Mouse (Mus musculus) neural tube, embryonic 12.5 days (tissue): ENCODE data around the gene Prpmp5. TPM values are rescaled to one million over a fixed set of nuclear protein-coding genes. Genes with fewer than 3 reads are reported as not detected.
"Not testable (repeated sequence)": the region's sequence is repeated elsewhere in the genome, so short reads cannot be mapped to it uniquely, and the experiment has no call there.

Experiments used
- ATAC-seq: fragments of 200-750 bp; cut with Nextera tagmentation; 2 replicates; pipeline ENCODE4 v1.8.0; 2017; ENCODE audit warnings: low read depth, mild to moderate bottlenecking, moderate TSS enrichment, moderate library complexity; ENCODE audit not compliant: low FRiP score
- H3K27ac ChIP-seq: fragments of 300-500 bp; sonication (generic); 2 replicates; pipeline ENCODE4 v1.5.1; 2016
- H3K27me3 ChIP-seq: fragments of 300-500 bp; sonication (generic); replicated peaks from 2 replicates; pipeline ENCODE4 v1.6.1; 2016; ENCODE audit warnings: mild to moderate bottlenecking
- H3K36me3 ChIP-seq: fragments of 300-500 bp; sonication (generic); 2 replicates; pipeline ENCODE4 v1.6.1; 2016; ENCODE audit warnings: mild to moderate bottlenecking
- H3K4me1 ChIP-seq: fragments of 300-500 bp; sonication (generic); 2 replicates; pipeline ENCODE4 v1.6.1; 2016
- H3K4me2 ChIP-seq: fragments of 300-500 bp; sonication (generic); replicated peaks from 2 replicates; pipeline ENCODE4 v1.6.1; 2016; ENCODE audit warnings: mild to moderate bottlenecking
- H3K4me3 ChIP-seq: fragments of 300-500 bp; sonication (generic); 2 replicates; pipeline ENCODE4 v1.5.1; 2016
- H3K9ac ChIP-seq: fragments of 300-500 bp; sonication (generic); 2 replicates; pipeline ENCODE4 v1.6.1; 2016; ENCODE audit warnings: mild to moderate bottlenecking
- H3K9me3 ChIP-seq: fragments of 300-500 bp; sonication (generic); 2 replicates; pipeline ENCODE4 v1.6.1; 2016; ENCODE audit warnings: mild to moderate bottlenecking
- WGBS: fragments of 180-500 bp; shearing (Covaris S2); methylation state at CpG from one replicate; pipeline ENCODE4 v1.1.7; 2016; 5-methylcytosine and 5-hydroxymethylcytosine counted together
- polyA plus RNA-seq: library from polyadenylated mRNA; unstranded; fragments of >200 nt; fragmentation: Nextera tagmentation; extraction: Ambion mirVana; gene quantifications from 2 replicates; pipeline ENCODE4 v1.2.1, GENCODE M21; 2016

Prpmp5 gene
- polyA plus RNA-seq: not detected in 2 replicates

DNA sequence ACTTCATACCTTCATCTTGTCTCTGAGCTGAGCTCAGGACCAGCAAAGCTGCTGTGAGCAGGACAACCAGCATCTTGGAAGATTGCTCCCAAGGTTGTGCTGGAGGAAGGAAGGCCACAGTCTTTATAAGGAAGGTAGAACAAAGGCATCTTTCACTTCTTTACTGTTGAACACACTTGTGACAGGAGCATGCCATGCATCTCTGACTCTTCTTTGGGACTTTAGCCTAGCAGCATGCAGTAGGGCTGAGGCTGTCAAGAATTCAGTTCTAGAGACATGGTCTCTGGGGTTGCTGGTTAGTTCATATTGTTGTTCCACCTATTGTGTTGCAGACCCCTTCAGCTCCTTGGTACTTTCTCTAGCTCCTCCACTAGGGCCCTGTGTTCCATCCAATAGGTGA, at the start of gene Prpmp5:
Gene Prpmp5, minus strand, starts transcription at position 101 of the 400 bp plus-strand sequence.
- H3K4me2 ChIP-seq, H3K9ac ChIP-seq, H3K36me3 ChIP-seq, H3K27me3 ChIP-seq, H3K27ac ChIP-seq, H3K4me3 ChIP-seq, H3K4me1 ChIP-seq, ATAC-seq, H3K9me3 ChIP-seq: not testable (repeated sequence)

DNA sequence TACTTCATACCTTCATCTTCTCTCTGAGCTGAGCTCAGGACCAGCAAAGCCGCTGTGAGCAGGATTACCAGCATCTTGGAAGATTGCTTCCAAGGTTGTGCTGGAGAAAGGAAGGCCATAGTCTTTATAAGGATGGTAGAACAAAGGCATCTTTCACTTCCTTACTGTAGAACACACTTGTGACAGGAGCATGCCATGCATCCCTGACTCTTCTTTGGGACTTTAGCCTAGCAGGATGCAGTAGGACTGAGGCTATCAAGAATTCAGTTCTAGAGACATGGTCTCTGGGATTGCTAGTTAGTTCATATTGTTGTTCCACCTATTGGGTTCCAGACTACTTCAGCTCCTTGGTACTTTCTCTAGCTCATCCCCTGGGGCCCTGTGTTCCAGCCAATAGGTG, 49.5 kb upstream of the Prpmp5 start, which contains the start of gene Gm8882:
Gene Gm8882, minus strand, starts transcription at position 101 of the 400 bp plus-strand sequence.
- H3K27me3 ChIP-seq, H3K9ac ChIP-seq, H3K36me3 ChIP-seq, H3K4me1 ChIP-seq, H3K9me3 ChIP-seq, H3K4me3 ChIP-seq, H3K4me2 ChIP-seq, ATAC-seq, H3K27ac ChIP-seq: not testable (repeated sequence)
- WGBS: 76% methylated on average over 1 of the region's 1 CpGs

Other genes with a start within 250 kb of the Prpmp5 start
- not detected in 2 replicates for gene Prb1, start 104.2 kb downstream of the Prpmp5 start, polyA plus RNA-seq
- not detected in 2 replicates for gene Gm8882, start 49.4 kb upstream of the Prpmp5 start, polyA plus RNA-seq